Mouse (Mus musculus) kidney, postnatal 0 days (tissue): ENCODE measurements around the gene Magi3. TPM values are rescaled to one million over a fixed set of nuclear protein-coding genes. Genes with fewer than 3 reads are reported as not detected.
A peak's percentile ranks its signal among the peaks of the same experiment; 100 is the strongest.

Source experiments
- ATAC-seq: fragments of 200-750 bp; cut with Nextera tagmentation; replicated peaks from 2 replicates; pipeline ENCODE4 v1.8.0; 2017; ENCODE audit warnings: low read depth, moderate number of reproducible peaks, moderate TSS enrichment, moderate library complexity; ENCODE audit not compliant: low FRiP score
- DNase-seq: peaks from one replicate; pipeline ENCODE4 v3.0.0-alpha.2; 2016; ENCODE audit warnings: low spot score
- H3K27ac ChIP-seq: fragments of 300-500 bp; sonication (generic); 2 replicates; pipeline ENCODE4 v1.5.1; 2014; ENCODE audit warnings: mild to moderate bottlenecking
- H3K27me3 ChIP-seq: fragments of 300-500 bp; sonication (generic); 2 replicates; pipeline ENCODE4 v1.6.1; 2014; ENCODE audit warnings: low read length, mixed read lengths; ENCODE audit not compliant: insufficient read depth
- H3K36me3 ChIP-seq: fragments of 300-500 bp; sonication (generic); 2 replicates; pipeline ENCODE4 v1.6.1; 2014; ENCODE audit warnings: low read length, mixed read lengths; ENCODE audit not compliant: insufficient read depth
- H3K4me1 ChIP-seq: fragments of 300-500 bp; sonication (generic); replicated peaks from 2 replicates; pipeline ENCODE4 v1.6.1; 2014; ENCODE audit warnings: antibody characterized with exemption, low read length, mixed read lengths; ENCODE audit not compliant: insufficient read depth
- H3K4me2 ChIP-seq: fragments of 300-500 bp; sonication (generic); 2 replicates; pipeline ENCODE4 v1.6.1; 2014; ENCODE audit warnings: mild to moderate bottlenecking, low read length, moderate library complexity, mixed read lengths
- H3K4me3 ChIP-seq: fragments of 300-500 bp; sonication (generic); replicated peaks from 2 replicates; pipeline ENCODE4 v1.5.1; 2014; ENCODE audit warnings: low read depth, low read length
- H3K9ac ChIP-seq: fragments of 300-500 bp; sonication (generic); 2 replicates; pipeline ENCODE4 v1.6.1; 2014; ENCODE audit warnings: low read depth, low read length
- H3K9me3 ChIP-seq: fragments of 300-500 bp; sonication (generic); replicated peaks from 2 replicates; pipeline ENCODE4 v1.6.1; 2016; ENCODE audit warnings: low read length, inconsistent platforms, mixed read lengths
- CTCF ChIP-seq: IDR thresholded peaks from 2 replicates; pipeline ENCODE4 v1.5.1; 2016; ENCODE audit warnings: antibody characterized with exemption, low read depth, mild to moderate bottlenecking, moderate library complexity
- WGBS: fragments of 180-500 bp; shearing (Covaris S2); extraction: QIAGEN DNeasy Blood & Tissue Kit; methylation state at CpG from one replicate; pipeline ENCODE4 v1.1.7; 2014; 5-methylcytosine and 5-hydroxymethylcytosine counted together
- polyA plus RNA-seq: library from polyadenylated mRNA; unstranded; fragments of >200 nt; fragmentation: Nextera tagmentation; extraction: Ambion mirVana; gene quantifications from 2 replicates; pipeline ENCODE4 v1.2.1, GENCODE M21; 2015

Magi3 gene
- polyA plus RNA-seq, 1 experiment from 2014 or later = 3.4 TPM

DNA sequence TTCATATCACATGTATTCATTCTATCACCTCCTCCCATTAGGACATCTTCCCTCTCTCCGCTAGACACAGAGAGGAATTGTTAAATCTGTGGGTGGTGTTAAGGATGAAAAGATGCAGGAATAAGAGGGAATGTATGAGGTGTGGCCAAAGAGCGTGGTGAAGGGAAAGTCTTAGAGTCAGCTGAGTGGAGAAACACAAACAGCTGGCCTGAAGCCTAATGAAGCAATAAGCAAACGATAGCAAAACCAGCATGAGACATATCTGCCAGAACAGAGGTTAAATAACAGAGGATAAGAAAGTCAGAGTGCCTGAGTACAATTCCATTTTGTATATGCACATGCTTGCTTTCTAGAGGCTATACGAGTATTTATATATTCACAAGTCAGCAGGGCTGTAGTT, 235.6 kb downstream of the Magi3 start:
- 0 out of 2 replicates have a peak, but pooled peaks cover 16% of the 10 kb centered on the region for H3K36me3 ChIP-seq
- H3K4me3 ChIP-seq = no peak overlapping the region
- TF ChIP-seq CTCF = no peak
- H3K27me3 ChIP-seq = no peaks in the 10 kb centered on the region
- no peak for ATAC-seq
- DNase-seq = no peak
- no peaks in the 10 kb centered on the region for H3K9me3 ChIP-seq
- no peak overlapping the region for H3K4me2 ChIP-seq
- no peak overlapping the region for H3K27ac ChIP-seq
- WGBS = 91% methylated on average over 4 of the region's 4 CpGs
- H3K4me1 ChIP-seq = no peaks in the 10 kb centered on the region
- no peak overlapping the region for H3K9ac ChIP-seq

- TF ChIP-seq CTCF = no peak
- no peak overlapping the region for H3K9ac ChIP-seq
- no peaks in the 10 kb centered on the region for H3K9me3 ChIP-seq
- 93% methylated on average over 2 of the region's 2 CpGs for WGBS
- no peak for DNase-seq
- no peak overlapping the region for H3K4me3 ChIP-seq
- H3K27ac ChIP-seq = no peak overlapping the region
- H3K4me1 ChIP-seq = peaks cover 8% of the 10 kb centered on the region; the same call in 1 of the 2 replicates
- no peak for ATAC-seq
- H3K4me2 ChIP-seq = no peak overlapping the region
- H3K36me3 ChIP-seq = peaks cover 9% of the 10 kb centered on the region; the same call in 1 of the 2 replicates
- H3K27me3 ChIP-seq = no peaks in the 10 kb centered on the region
These were observed 249.0 kb downstream of the Magi3 start for GRCm38 (mm10) chr3:103971157-103971556.

DNA sequence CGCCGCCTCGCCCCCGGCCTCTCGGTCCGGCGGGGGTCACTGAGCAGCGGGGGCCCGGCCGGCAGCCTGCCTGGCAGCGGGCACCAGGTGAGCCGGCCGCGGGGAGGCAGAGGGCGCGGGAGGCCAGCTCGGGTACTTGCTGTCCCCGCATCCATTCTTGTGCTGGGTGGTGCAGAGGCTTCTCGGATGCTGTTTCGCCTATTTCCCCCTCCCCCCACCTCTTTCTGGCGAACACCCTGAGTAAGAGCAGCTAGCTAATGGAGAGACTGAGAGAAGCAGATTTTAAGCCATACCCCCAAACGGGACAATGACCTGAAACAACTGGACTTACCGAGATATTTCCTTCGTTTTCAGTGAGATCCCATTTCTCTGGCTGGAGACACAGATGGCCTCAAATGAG, 251.5 kb downstream of the Magi3 start:
- peak overlapping the region; percentile 94 for H3K27ac ChIP-seq
- peak; percentile 69 for DNase-seq
- H3K9me3 ChIP-seq = no peaks in the 10 kb centered on the region
- peak overlapping the region; percentile 84 for H3K4me2 ChIP-seq
- WGBS = under 1% methylated on average over 24 of the region's 24 CpGs
- TF ChIP-seq CTCF = no peak
- H3K4me1 ChIP-seq = peaks cover 8% of the 10 kb centered on the region; the same call in 1 of the 2 replicates
- H3K27me3 ChIP-seq = no peaks in the 10 kb centered on the region
- 0 out of 2 replicates have a peak, but pooled peaks cover 3% of the 10 kb centered on the region for H3K36me3 ChIP-seq
- ATAC-seq = peak; percentile 59
- H3K4me3 ChIP-seq = peak overlapping the region; percentile 79
- H3K9ac ChIP-seq = peak overlapping the region; percentile 87

GRCm38 (mm10) chr3:103967861-103968691, 252.1 kb downstream of the Magi3 start, which contains the start of gene Phtf1:
Phtf1 (plus strand) TSS chr3:103968110.
- peak within 1 kb of the TSS; percentile 84 for H3K4me2 ChIP-seq
- H3K9ac ChIP-seq = peak within 1 kb of the TSS; percentile 87
- peak within 1 kb of the TSS; percentile 79 for H3K4me3 ChIP-seq
- ATAC-seq (peak; percentile 98), DNase-seq (peak; percentile 93)
- no peaks in the 10 kb centered on the region for H3K9me3 ChIP-seq
- H3K36me3 ChIP-seq = 0 out of 2 replicates have a peak, but pooled peaks cover 3% of the 10 kb centered on the region
- H3K27me3 ChIP-seq = no peaks in the 10 kb centered on the region
- no peak for TF ChIP-seq CTCF
- WGBS = under 1% methylated on average over 70 of the region's 70 CpGs
- peak within 1 kb of the TSS; percentile 94 for H3K27ac ChIP-seq
- H3K4me1 ChIP-seq = peaks cover 8% of the 10 kb centered on the region; the same call in 1 of the 2 replicates

DNA sequence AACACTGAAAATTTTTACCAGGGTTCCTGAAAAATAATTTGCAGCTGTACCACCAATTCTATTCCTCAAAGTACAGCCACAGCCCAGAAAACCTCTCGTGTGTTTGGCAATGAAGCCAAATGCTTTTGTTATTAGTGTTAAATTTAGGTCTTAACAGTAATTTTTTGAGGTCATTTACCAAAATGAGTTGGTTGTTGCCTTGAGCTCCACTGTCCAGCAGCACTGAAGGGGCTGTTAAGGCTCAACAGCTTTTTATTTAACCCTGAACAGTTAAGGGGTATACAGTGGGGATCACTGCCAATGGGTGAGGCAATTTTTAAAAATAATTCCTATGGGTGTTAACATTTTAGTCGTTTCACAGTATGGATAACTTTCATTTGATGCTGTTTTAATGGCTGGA, 252.9 kb downstream of the Magi3 start:
- no peak for ATAC-seq
- H3K4me1 ChIP-seq = peaks cover 8% of the 10 kb centered on the region; the same call in 1 of the 2 replicates
- TF ChIP-seq CTCF = no peak

More for the DNA sequence above, 252.9 kb downstream of the Magi3 start:
- 28% methylated on average over 2 of the region's 2 CpGs for WGBS
- peak overlapping the region; percentile 79 for H3K4me3 ChIP-seq
- H3K4me2 ChIP-seq = peak overlapping the region; percentile 84
- H3K27me3 ChIP-seq = no peaks in the 10 kb centered on the region
- peaks cover 2% of the 10 kb centered on the region; the same call in 1 of the 2 replicates for H3K36me3 ChIP-seq
- H3K27ac ChIP-seq = peak overlapping the region; percentile 94; the same call in 1 of the 2 replicates
- H3K9ac ChIP-seq = peak overlapping the region; percentile 87; the same call in 1 of the 2 replicates
- no peaks in the 10 kb centered on the region for H3K9me3 ChIP-seq
- DNase-seq = no peak
